Mouse (Mus musculus): ENCODE data around the gene Kazn. TPM values are rescaled to one million over a fixed set of nuclear protein-coding genes. Genes with fewer than 3 reads are reported as not detected.

Kazn gene
- polyA plus RNA-seq, 1 experiment, result 0.05 TPM

GRCm38 (mm10) chr4:142055600-142055999, 183.6 kb downstream of the Kazn start:
- TF ChIP-seq GATA1 (IDR thresholded peaks at IDR 0.05; ENCODE audit: low read length), result no peak
- no peak for TF ChIP-seq TAL1 (IDR thresholded peaks at IDR 0.05; ENCODE audit: low read length)
- H3K27me3 ChIP-seq (ENCODE audit: control insufficient read depth), result no peaks in the 10 kb centered on the region
- H3K4me3 ChIP-seq (replicated peaks), result no peak overlapping the region
- H3K36me3 ChIP-seq (ENCODE audit: control insufficient read depth), result no peaks in the 10 kb centered on the region
- H3K9me3 ChIP-seq (ENCODE audit: control insufficient read depth, low read length), result no peaks in the 10 kb centered on the region
- H3K4me1 ChIP-seq (ENCODE audit: control insufficient read depth), result peaks cover 32% of the 10 kb centered on the region

DNA sequence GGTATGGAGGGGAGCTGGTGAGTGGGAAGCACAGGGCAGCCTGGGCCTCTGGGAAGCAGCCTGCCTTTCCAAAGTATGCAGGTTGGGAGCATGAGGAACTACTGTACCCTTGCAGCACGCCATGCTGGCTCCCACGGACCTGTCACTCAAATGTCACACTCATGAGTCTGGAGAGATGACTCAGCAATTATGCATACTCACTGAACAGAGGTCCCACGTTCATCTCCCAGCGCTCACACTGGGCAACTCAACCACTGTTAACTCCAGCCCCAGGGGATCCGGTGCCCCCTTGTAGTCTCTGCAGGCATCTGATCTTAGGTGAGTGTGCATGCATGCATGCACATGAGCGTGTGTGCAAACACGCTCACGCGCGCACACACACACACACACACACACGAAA, 184.6 kb downstream of the Kazn start:
- Histone ChIP-seq H3K4me3 (replicated peaks) (no peak overlapping the region), H3K27me3 (ENCODE audit: control insufficient read depth) (no peaks in the 10 kb centered on the region), H3K9me3 (ENCODE audit: control insufficient read depth, low read length) (peaks cover 2% of the 10 kb centered on the region; the same call in 1 of the 2 replicates), H3K36me3 (ENCODE audit: control insufficient read depth) (no peaks in the 10 kb centered on the region), H3K4me1 (ENCODE audit: control insufficient read depth) (peaks cover 41% of the 10 kb centered on the region)
- TF ChIP-seq GATA1 (IDR thresholded peaks at IDR 0.05; ENCODE audit: low read length) (no peak), TAL1 (IDR thresholded peaks at IDR 0.05; ENCODE audit: low read length) (no peak)

DNA sequence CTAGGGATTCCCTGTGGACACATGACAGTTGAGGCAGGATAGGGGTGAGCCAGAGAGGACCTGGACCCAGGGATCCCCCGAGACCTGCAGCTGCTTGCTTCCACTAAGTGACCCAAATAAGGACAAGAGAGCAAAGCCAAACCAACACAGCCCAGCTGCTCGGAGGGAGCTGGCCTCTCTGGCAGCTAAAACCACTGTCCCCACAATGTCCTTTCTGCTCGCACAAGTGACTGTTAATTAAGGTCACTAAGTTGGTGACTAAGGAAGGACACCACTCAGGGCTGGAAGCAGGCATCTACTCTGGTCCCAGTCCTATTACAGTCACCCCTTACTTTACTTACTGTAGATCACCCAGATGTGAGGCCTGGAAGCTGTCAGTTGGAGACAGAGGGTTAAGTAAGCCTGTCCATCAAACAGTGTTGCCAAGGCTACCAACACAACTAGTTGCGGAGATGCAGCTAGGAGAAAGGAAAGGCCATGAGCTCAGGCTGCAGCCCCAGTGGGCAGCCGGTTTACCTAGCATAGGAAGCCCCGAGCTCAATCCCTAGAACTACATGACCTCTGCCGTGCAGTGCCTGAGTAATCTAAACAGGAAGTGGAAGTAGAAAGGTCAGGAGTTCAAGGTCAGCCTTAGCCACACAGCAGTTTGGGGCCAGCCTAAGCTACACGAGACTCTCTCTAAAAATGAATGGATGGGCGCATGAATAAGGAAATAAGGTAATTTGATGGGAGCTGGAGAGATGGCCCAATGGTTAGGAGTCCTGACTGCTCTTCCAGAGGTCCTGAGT, 185.3 kb downstream of the Kazn start:
- no peak overlapping the region for H3K4me3 ChIP-seq (replicated peaks)
- peaks cover 48% of the 10 kb centered on the region for H3K4me1 ChIP-seq (ENCODE audit: control insufficient read depth)
- TF ChIP-seq GATA1 (IDR thresholded peaks at IDR 0.05; ENCODE audit: low read length) (no peak), TAL1 (IDR thresholded peaks at IDR 0.05; ENCODE audit: low read length) (no peak)
- H3K9me3 ChIP-seq (ENCODE audit: control insufficient read depth, low read length), result peaks cover 2% of the 10 kb centered on the region; the same call in 1 of the 2 replicates
- no peaks in the 10 kb centered on the region for H3K36me3 ChIP-seq (ENCODE audit: control insufficient read depth)
- H3K27me3 ChIP-seq (ENCODE audit: control insufficient read depth), result no peaks in the 10 kb centered on the region

- Histone ChIP-seq H3K9me3 (ENCODE audit: control insufficient read depth, low read length) (peaks cover 2% of the 10 kb centered on the region; the same call in 1 of the 2 replicates), H3K4me3 (replicated peaks) (no peak overlapping the region), H3K27me3 (ENCODE audit: control insufficient read depth) (no peaks in the 10 kb centered on the region), H3K4me1 (ENCODE audit: control insufficient read depth) (peaks cover 53% of the 10 kb centered on the region), H3K36me3 (ENCODE audit: control insufficient read depth) (no peaks in the 10 kb centered on the region)
- TF ChIP-seq TAL1 (IDR thresholded peaks at IDR 0.05; ENCODE audit: low read length), result no peak
- TF ChIP-seq GATA1 (IDR thresholded peaks at IDR 0.05; ENCODE audit: low read length), result no peak
Observed at GRCm38 (mm10) chr4:142053261-142053660, 185.9 kb downstream of the Kazn start.

DNA sequence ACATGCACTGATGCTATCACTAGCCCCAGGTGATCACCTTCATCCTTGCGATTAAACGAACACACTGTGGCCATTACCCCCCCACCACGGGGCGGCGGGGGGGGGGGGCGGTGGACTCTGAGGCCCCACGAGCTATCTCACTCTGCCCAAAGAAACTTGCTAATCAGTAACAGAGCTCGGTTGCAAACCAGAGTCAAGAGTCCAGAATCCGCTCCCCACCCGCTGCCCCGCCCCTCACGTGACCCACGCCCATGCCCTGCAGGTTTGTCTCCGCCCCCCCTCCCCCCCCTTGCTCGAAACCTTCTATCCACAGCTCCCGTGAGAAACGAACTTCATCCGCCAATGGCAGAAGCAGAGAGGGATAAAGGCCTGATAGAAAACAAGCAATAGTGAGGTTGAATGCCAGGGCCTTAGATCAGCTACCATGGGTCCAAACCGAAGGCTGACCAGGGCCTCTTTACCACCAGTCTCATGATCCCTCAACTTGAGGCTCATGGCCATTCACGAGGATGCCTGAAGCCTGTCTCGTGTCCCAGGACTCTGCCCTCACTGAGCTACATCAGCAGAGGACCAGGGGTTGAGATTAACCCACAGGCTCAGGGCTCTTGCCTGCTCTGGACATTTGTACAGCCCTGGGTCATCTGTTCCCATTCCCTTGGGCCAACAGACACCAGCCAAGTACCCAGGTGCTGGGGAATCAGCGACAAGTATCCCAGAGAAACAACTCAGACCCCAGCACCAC, 186.6 kb downstream of the Kazn start:
- Histone ChIP-seq H3K36me3 (ENCODE audit: control insufficient read depth) (no peaks in the 10 kb centered on the region), H3K4me1 (ENCODE audit: control insufficient read depth) (peaks cover 59% of the 10 kb centered on the region)

More for the DNA sequence above, 186.6 kb downstream of the Kazn start:
- no peak for TF ChIP-seq TAL1 (IDR thresholded peaks at IDR 0.05; ENCODE audit: low read length)
- no peak for TF ChIP-seq GATA1 (IDR thresholded peaks at IDR 0.05; ENCODE audit: low read length)
- no peaks in the 10 kb centered on the region; the same call in 1 of the 2 replicates for H3K27me3 ChIP-seq (ENCODE audit: control insufficient read depth)
- peaks cover 2% of the 10 kb centered on the region; the same call in 1 of the 2 replicates for H3K9me3 ChIP-seq (ENCODE audit: control insufficient read depth, low read length)
- H3K4me3 ChIP-seq (replicated peaks), result no peak overlapping the region

Other genes starting within 250 kb of the Kazn start
- gene Fhad1, start 224.3 kb downstream of the Kazn start, polyA plus RNA-seq (2012), result not detected in 2 replicates
- gene Tmem51, start 155.1 kb downstream of the Kazn start, polyA plus RNA-seq (2012), result 0.09 and 0.15 TPM in 2 replicates

Measured in erythroblast, embryonic 14.5 days (primary cell).